Mouse (Mus musculus): ENCODE measurements at regions not wholly inside any gene's neighbourhood (a gene's known extent, or its start where the extent isn't known, plus 50 kb on each side); places are given as distances from the start of the nearest gene placed in this dataset.

DNA sequence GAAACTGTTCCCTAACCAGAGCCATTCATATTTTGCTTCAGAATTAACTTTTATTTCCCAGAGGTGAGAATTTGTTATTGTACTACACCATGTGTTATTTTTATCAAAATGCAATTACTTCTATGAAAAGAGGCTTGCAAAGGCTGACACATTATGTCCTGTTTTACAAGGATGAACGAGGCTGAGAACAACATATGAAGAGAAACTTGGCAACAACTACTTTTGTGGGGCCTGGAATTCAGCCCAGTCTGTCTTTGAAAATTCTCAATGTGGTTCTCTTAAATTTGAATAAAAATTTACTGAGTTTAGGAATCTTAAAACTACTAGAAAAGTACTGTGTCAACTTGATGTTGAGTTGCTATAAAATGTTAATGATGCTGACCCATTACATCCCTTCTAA, 85.6 kb upstream of the Galntl6 start:
- DNase-seq (ENCODE audit: low spot score in 2 of 2): peak; percentile 7 to 65
